Mouse (Mus musculus) limb, embryonic 11.5 days (tissue): Measurements from ENCODE around the gene Bmpr1a. TPM values are rescaled to one million over a fixed set of nuclear protein-coding genes. Genes with fewer than 3 reads are reported as not detected.
A peak's percentile ranks its signal among the peaks of the same experiment; 100 is the strongest.

Experiments used
- ATAC-seq: fragments of 200-750 bp; cut with Nextera tagmentation; 2 replicates; pipeline ENCODE4 v1.8.0; 2017; ENCODE audit warnings: low read depth; ENCODE audit not compliant: insufficient number of reproducible peaks, low FRiP score, low TSS enrichment
- DNase-seq: peaks from one replicate; pipeline ENCODE4 v3.0.0-alpha.2; 2015; ENCODE audit warnings: low spot score
- H3K27ac ChIP-seq: fragments of 300-500 bp; sonication (generic); replicated peaks from 2 replicates; pipeline ENCODE4 v1.5.1; 2014; ENCODE audit warnings: low read depth, mild to moderate bottlenecking, low read length
- H3K27me3 ChIP-seq: fragments of 300-500 bp; sonication (generic); 2 replicates; pipeline ENCODE4 v1.6.1; 2014; ENCODE audit warnings: mild to moderate bottlenecking, low read length, mixed read lengths; ENCODE audit not compliant: control insufficient read depth, insufficient read depth
- H3K36me3 ChIP-seq: fragments of 300-500 bp; sonication (generic); 2 replicates; pipeline ENCODE4 v1.6.1; 2014; ENCODE audit warnings: mild to moderate bottlenecking, low read length, moderate library complexity, mixed read lengths; ENCODE audit not compliant: control insufficient read depth, insufficient read depth
- H3K4me1 ChIP-seq: fragments of 300-500 bp; sonication (generic); 2 replicates; pipeline ENCODE4 v1.6.1; 2014; ENCODE audit warnings: low read length, mixed read lengths; ENCODE audit not compliant: control insufficient read depth, insufficient read depth
- H3K4me2 ChIP-seq: fragments of 300-500 bp; sonication (generic); 2 replicates; pipeline ENCODE4 v1.6.1; 2014; ENCODE audit warnings: low read depth, mild to moderate bottlenecking, moderate library complexity; ENCODE audit not compliant: severe bottlenecking
- H3K4me3 ChIP-seq: fragments of 300-500 bp; sonication (generic); 2 replicates; pipeline ENCODE4 v1.5.1; 2014; ENCODE audit warnings: low read depth, low read length
- H3K9ac ChIP-seq: fragments of 300-500 bp; sonication (generic); 2 replicates; pipeline ENCODE4 v1.6.1; 2014; ENCODE audit warnings: mild to moderate bottlenecking, low read length
- H3K9me3 ChIP-seq: fragments of 300-500 bp; sonication (generic); 2 replicates; pipeline ENCODE4 v1.6.1; 2016; ENCODE audit warnings: low read length; ENCODE audit not compliant: control insufficient read depth
- WGBS: fragments of 180-500 bp; shearing (Covaris S2); extraction: QIAGEN DNeasy Blood & Tissue Kit; methylation state at CpG from one replicate; pipeline ENCODE4 v1.1.7; 2014; 5-methylcytosine and 5-hydroxymethylcytosine counted together
- polyA plus RNA-seq: library from polyadenylated mRNA; unstranded; fragments of >200 nt; fragmentation: Nextera tagmentation; extraction: Ambion mirVana; gene quantifications from 2 replicates; pipeline ENCODE4 v1.2.1, GENCODE M21; 2014

The Bmpr1a gene
- polyA plus RNA-seq, 1 experiment from 2014 or later = 67.2 TPM

DNA sequence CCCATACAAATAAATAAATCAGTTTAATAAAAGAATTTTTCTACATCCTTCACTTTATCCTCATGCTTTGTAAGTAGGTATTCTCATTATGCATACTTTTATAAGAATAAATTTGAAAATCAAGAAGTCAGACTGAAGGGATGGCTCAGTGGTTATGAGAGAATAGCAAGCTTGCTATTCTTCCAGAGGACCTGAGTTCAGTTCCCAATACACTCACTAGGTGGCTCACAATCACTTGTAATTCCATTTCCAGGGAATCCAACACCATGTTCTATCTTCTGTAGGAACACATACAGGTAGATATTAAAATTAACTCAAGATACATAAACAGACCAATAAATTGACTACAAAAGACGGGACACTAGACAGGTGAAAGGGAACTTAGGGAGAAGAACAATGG is 44.3 kb downstream of the Bmpr1a start:
- H3K4me2 ChIP-seq = no peak overlapping the region
- no peaks in the 10 kb centered on the region for H3K4me1 ChIP-seq
- peaks cover 3% of the 10 kb centered on the region; the same call in 1 of the 2 replicates for H3K36me3 ChIP-seq
- ATAC-seq (no peak), DNase-seq (no peak)
- no peak overlapping the region for H3K9ac ChIP-seq
- H3K27ac ChIP-seq = no peak overlapping the region
- H3K27me3 ChIP-seq = no peaks in the 10 kb centered on the region
- 90% methylated on average over 1 of the region's 1 CpGs for WGBS
- no peaks in the 10 kb centered on the region for H3K9me3 ChIP-seq
- no peak overlapping the region for H3K4me3 ChIP-seq

DNA sequence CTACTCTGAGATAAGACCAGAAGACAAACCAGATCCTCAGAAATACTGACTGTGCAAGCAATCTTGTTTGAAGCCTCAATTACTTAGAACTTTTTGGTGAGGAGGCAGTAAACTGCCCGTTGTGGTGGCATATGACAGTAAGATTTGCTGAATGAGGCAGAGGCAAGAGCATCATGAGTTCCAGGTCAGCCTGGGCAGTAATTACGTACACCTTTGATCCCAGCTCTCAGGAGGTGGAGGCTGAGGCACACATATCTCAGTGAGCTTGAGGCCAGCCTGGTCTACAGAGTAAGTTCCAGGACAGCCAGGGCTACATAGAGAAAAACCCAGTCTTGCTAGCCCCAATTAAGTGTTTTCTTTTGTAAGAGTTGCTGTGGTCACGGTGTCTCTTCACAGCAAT is 48.9 kb downstream of the Bmpr1a start:
- Histone ChIP-seq H3K4me2 (no peak overlapping the region), H3K4me3 (no peak overlapping the region), H3K9ac (no peak overlapping the region), H3K27ac (peak overlapping the region; percentile 1; the same call in 1 of the 2 replicates), H3K4me1 (no peaks in the 10 kb centered on the region), H3K36me3 (peaks cover 3% of the 10 kb centered on the region; the same call in 1 of the 2 replicates), H3K27me3 (no peaks in the 10 kb centered on the region), H3K9me3 (no peaks in the 10 kb centered on the region)
- DNase-seq (no peak), ATAC-seq (no peak)
- 62% methylated on average over 3 of the region's 3 CpGs for WGBS

GRCm38 (mm10) chr14:34453648-34454047 is 49.5 kb downstream of the Bmpr1a start:
- 41% methylated on average over 6 of the region's 6 CpGs for WGBS
- H3K4me3 ChIP-seq = no peak overlapping the region
- H3K36me3 ChIP-seq = 0 out of 2 replicates have a peak, but pooled peaks cover 3% of the 10 kb centered on the region
- H3K4me1 ChIP-seq = no peaks in the 10 kb centered on the region
- H3K27ac ChIP-seq = no peak overlapping the region; the same call in 1 of the 2 replicates
- no peak overlapping the region for H3K4me2 ChIP-seq
- no peaks in the 10 kb centered on the region for H3K9me3 ChIP-seq
- ATAC-seq (no peak), DNase-seq (peak; percentile 25)
- no peak overlapping the region for H3K9ac ChIP-seq
- no peaks in the 10 kb centered on the region for H3K27me3 ChIP-seq

DNA sequence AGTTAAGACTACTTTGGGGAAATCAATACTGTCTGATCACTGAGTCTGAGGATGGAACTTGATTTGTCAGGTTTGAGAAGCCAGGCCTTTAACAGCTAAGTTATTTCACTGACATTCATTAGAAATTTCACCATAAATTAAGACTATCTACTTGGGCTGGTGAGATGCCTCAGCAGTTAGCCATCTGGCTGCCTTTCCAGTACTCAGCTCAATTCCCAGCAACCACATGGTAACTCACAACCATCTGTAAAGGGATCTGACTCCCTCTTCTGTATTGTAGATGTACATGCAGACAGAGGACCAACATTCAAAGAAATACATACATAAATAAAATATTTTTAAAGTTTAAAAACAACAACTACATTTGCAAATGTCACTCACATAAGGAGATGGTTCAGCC is 51.3 kb downstream of the Bmpr1a start:
- no peak for DNase-seq
- Histone ChIP-seq H3K4me1 (no peaks in the 10 kb centered on the region), H3K4me2 (no peak overlapping the region), H3K27me3 (no peaks in the 10 kb centered on the region), H3K9me3 (no peaks in the 10 kb centered on the region), H3K9ac (no peak overlapping the region), H3K36me3 (peaks cover 7% of the 10 kb centered on the region), H3K4me3 (no peak overlapping the region), H3K27ac (no peak overlapping the region)
- ATAC-seq = no peak

DNA sequence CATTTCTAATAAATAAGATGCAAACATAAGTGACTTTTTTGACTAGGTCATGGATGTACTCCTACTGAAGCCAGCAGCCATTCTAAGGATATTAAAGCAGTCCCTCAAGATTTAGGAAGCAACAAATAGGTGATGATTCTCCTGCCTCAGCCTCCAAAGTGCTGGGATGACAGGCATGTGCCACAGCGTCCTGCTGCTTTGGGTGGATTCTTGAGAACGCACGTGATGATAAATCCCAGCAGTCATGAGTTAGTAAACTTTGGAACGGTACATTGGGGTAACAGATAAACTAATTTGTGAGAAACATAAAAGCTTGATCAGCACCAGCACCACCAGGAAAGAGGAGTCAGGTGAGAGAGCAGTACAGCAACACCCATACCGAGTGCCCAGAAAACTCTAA is 52.7 kb downstream of the Bmpr1a start:
- Histone ChIP-seq H3K4me1 (no peaks in the 10 kb centered on the region), H3K9ac (no peak overlapping the region), H3K27me3 (no peaks in the 10 kb centered on the region), H3K36me3 (peaks cover 7% of the 10 kb centered on the region), H3K9me3 (no peaks in the 10 kb centered on the region), H3K27ac (no peak overlapping the region), H3K4me2 (no peak overlapping the region), H3K4me3 (no peak overlapping the region)
- no peak for DNase-seq
- WGBS = 91% methylated on average over 5 of the region's 5 CpGs
- no peak for ATAC-seq

- Histone ChIP-seq H3K4me2 (no peak overlapping the region), H3K4me3 (no peak overlapping the region), H3K4me1 (no peaks in the 10 kb centered on the region), H3K9me3 (no peaks in the 10 kb centered on the region), H3K9ac (no peak overlapping the region), H3K27ac (no peak overlapping the region), H3K27me3 (no peaks in the 10 kb centered on the region), H3K36me3 (peaks cover 5% of the 10 kb centered on the region)
- DNase-seq (no peak), ATAC-seq (no peak)
- WGBS = 62% methylated on average over 9 of the region's 9 CpGs
Observed at GRCm38 (mm10) chr14:34449807-34450206, 53.3 kb downstream of the Bmpr1a start.

- Histone ChIP-seq H3K36me3 (peaks cover 5% of the 10 kb centered on the region), H3K4me1 (no peaks in the 10 kb centered on the region), H3K4me2 (no peak overlapping the region), H3K9ac (no peak overlapping the region), H3K4me3 (no peak overlapping the region), H3K27me3 (no peaks in the 10 kb centered on the region), H3K27ac (no peak overlapping the region), H3K9me3 (no peaks in the 10 kb centered on the region)
- ATAC-seq = no peak
- DNase-seq = no peak
Observed at GRCm38 (mm10) chr14:34448398-34448797, 54.7 kb downstream of the Bmpr1a start.

GRCm38 (mm10) chr14:34447659-34448058 is 55.5 kb downstream of the Bmpr1a start:
- DNase-seq (no peak), ATAC-seq (no peak)
- Histone ChIP-seq H3K4me2 (no peak overlapping the region), H3K36me3 (peaks cover 5% of the 10 kb centered on the region), H3K9ac (no peak overlapping the region), H3K27me3 (no peaks in the 10 kb centered on the region), H3K4me3 (no peak overlapping the region), H3K9me3 (no peaks in the 10 kb centered on the region), H3K4me1 (no peaks in the 10 kb centered on the region), H3K27ac (no peak overlapping the region)
- WGBS = 93% methylated on average over 4 of the region's 4 CpGs

GRCm38 (mm10) chr14:34446624-34447023 is 56.5 kb downstream of the Bmpr1a start:
- H3K36me3 ChIP-seq = peaks cover 6% of the 10 kb centered on the region
- H3K4me3 ChIP-seq = no peak overlapping the region
- no peak overlapping the region for H3K9ac ChIP-seq
- 95% methylated on average over 6 of the region's 6 CpGs for WGBS
- H3K4me1 ChIP-seq = no peaks in the 10 kb centered on the region
- no peak for ATAC-seq
- H3K4me2 ChIP-seq = no peak overlapping the region
- no peaks in the 10 kb centered on the region for H3K27me3 ChIP-seq
- H3K27ac ChIP-seq = no peak overlapping the region
- no peaks in the 10 kb centered on the region for H3K9me3 ChIP-seq
- DNase-seq = no peak
